Mouse (Mus musculus): Measurements from ENCODE around the gene Abca1. TPM values are rescaled to one million over a fixed set of nuclear protein-coding genes. Genes with fewer than 3 reads are reported as not detected.

Gene Abca1
- polyA plus RNA-seq, 1 experiment from 2014 or later = 4.4 TPM

- H3K36me3 ChIP-seq (ENCODE audit: control insufficient read depth, insufficient read depth, low read length) = peaks cover 49% of the 10 kb centered on the region
- peaks cover 12% of the 10 kb centered on the region for H3K9me3 ChIP-seq (ENCODE audit: control insufficient read depth, low read length)
- H3K27me3 ChIP-seq (replicated peaks; ENCODE audit: control insufficient read depth, insufficient read depth, low read length) = no peaks in the 10 kb centered on the region
- H3K9ac ChIP-seq (ENCODE audit: low read length) = no peak overlapping the region
- DNase-seq (ENCODE audit: low spot score) = no peak
- no peak for ATAC-seq (replicated peaks; ENCODE audit: low FRiP score, low TSS enrichment, low read depth)
- no peaks in the 10 kb centered on the region for H3K4me1 ChIP-seq (replicated peaks; ENCODE audit: control insufficient read depth, insufficient read depth, low read length)
- WGBS = 92% methylated on average over 3 of the region's 3 CpGs
- no peak overlapping the region for H3K4me3 ChIP-seq (ENCODE audit: low read depth, low read length)
- no peak overlapping the region for H3K27ac ChIP-seq (ENCODE audit: low read depth)
- H3K4me2 ChIP-seq (ENCODE audit: low read length) = no peak overlapping the region
Observed at GRCm38 (mm10) chr4:53015024-53015423, 144.7 kb downstream of the Abca1 start.

- no peak overlapping the region for H3K4me3 ChIP-seq (ENCODE audit: low read depth, low read length)
- H3K27ac ChIP-seq (ENCODE audit: low read depth) = no peak overlapping the region
- H3K36me3 ChIP-seq (ENCODE audit: control insufficient read depth, insufficient read depth, low read length) = peaks cover 43% of the 10 kb centered on the region
- H3K9ac ChIP-seq (ENCODE audit: low read length) = no peak overlapping the region
- ATAC-seq (replicated peaks; ENCODE audit: low FRiP score, low TSS enrichment, low read depth) = no peak
- peaks cover 12% of the 10 kb centered on the region for H3K9me3 ChIP-seq (ENCODE audit: control insufficient read depth, low read length)
- WGBS = 93% methylated on average over 7 of the region's 7 CpGs
- DNase-seq (ENCODE audit: low spot score) = no peak
- no peak overlapping the region for H3K4me2 ChIP-seq (ENCODE audit: low read length)
- H3K27me3 ChIP-seq (replicated peaks; ENCODE audit: control insufficient read depth, insufficient read depth, low read length) = no peaks in the 10 kb centered on the region
- H3K4me1 ChIP-seq (replicated peaks; ENCODE audit: control insufficient read depth, insufficient read depth, low read length) = no peaks in the 10 kb centered on the region
Observed at GRCm38 (mm10) chr4:53014421-53014820, 145.3 kb downstream of the Abca1 start.

- peak within 1 kb of the TSS; percentile 68 for H3K9ac ChIP-seq (ENCODE audit: low read length)
- H3K4me2 ChIP-seq (ENCODE audit: low read length) = peak within 1 kb of the TSS; percentile 68
- H3K36me3 ChIP-seq (ENCODE audit: control insufficient read depth, insufficient read depth, low read length) = peaks cover 23% of the 10 kb centered on the region
- peak; percentile 99 for DNase-seq (ENCODE audit: low spot score)
- peaks cover 7% of the 10 kb centered on the region for H3K9me3 ChIP-seq (ENCODE audit: control insufficient read depth, low read length)
- no peaks in the 10 kb centered on the region for H3K27me3 ChIP-seq (replicated peaks; ENCODE audit: control insufficient read depth, insufficient read depth, low read length)
- WGBS = under 1% methylated on average over 63 of the region's 63 CpGs
- peak within 1 kb of the TSS; percentile 71 for H3K4me3 ChIP-seq (ENCODE audit: low read depth, low read length)
- H3K27ac ChIP-seq (ENCODE audit: low read depth) = peak within 1 kb of the TSS; percentile 66
- peak; percentile 96 for ATAC-seq (replicated peaks; ENCODE audit: low FRiP score, low TSS enrichment, low read depth)
- no peaks in the 10 kb centered on the region for H3K4me1 ChIP-seq (replicated peaks; ENCODE audit: control insufficient read depth, insufficient read depth, low read length)
Observed at GRCm38 (mm10) chr4:53011732-53012361, 147.8 kb downstream of the Abca1 start, which contains the start of gene Nipsnap3b. Nipsnap3b (plus strand) TSS chr4:53011880.

- no peak overlapping the region for H3K4me3 ChIP-seq (ENCODE audit: low read depth, low read length)
- H3K9ac ChIP-seq (ENCODE audit: low read length) = no peak overlapping the region
- H3K36me3 ChIP-seq (ENCODE audit: control insufficient read depth, insufficient read depth, low read length) = peaks cover 8% of the 10 kb centered on the region; the same call in 1 of the 2 replicates
- DNase-seq (ENCODE audit: low spot score) (no peak), ATAC-seq (replicated peaks; ENCODE audit: low FRiP score, low TSS enrichment, low read depth) (no peak)
- no peaks in the 10 kb centered on the region for H3K9me3 ChIP-seq (ENCODE audit: control insufficient read depth, low read length)
- 85% methylated on average over 4 of the region's 4 CpGs for WGBS
- H3K4me1 ChIP-seq (replicated peaks; ENCODE audit: control insufficient read depth, insufficient read depth, low read length) = no peaks in the 10 kb centered on the region
- no peaks in the 10 kb centered on the region for H3K27me3 ChIP-seq (replicated peaks; ENCODE audit: control insufficient read depth, insufficient read depth, low read length)
- no peak overlapping the region for H3K4me2 ChIP-seq (ENCODE audit: low read length)
- no peak overlapping the region for H3K27ac ChIP-seq (ENCODE audit: low read depth)
Observed at GRCm38 (mm10) chr4:53009871-53010270, 149.8 kb downstream of the Abca1 start.

GRCm38 (mm10) chr4:53009183-53009582 lies 150.5 kb downstream of the Abca1 start:
- H3K4me3 ChIP-seq (ENCODE audit: low read depth, low read length) = no peak overlapping the region
- H3K27me3 ChIP-seq (replicated peaks; ENCODE audit: control insufficient read depth, insufficient read depth, low read length) = no peaks in the 10 kb centered on the region
- no peaks in the 10 kb centered on the region for H3K4me1 ChIP-seq (replicated peaks; ENCODE audit: control insufficient read depth, insufficient read depth, low read length)
- no peak overlapping the region for H3K4me2 ChIP-seq (ENCODE audit: low read length)
- H3K27ac ChIP-seq (ENCODE audit: low read depth) = no peak overlapping the region
- 0 out of 2 replicates have a peak, but pooled peaks cover 2% of the 10 kb centered on the region for H3K36me3 ChIP-seq (ENCODE audit: control insufficient read depth, insufficient read depth, low read length)
- no peak for DNase-seq (ENCODE audit: low spot score)
- WGBS = 70% methylated on average over 4 of the region's 4 CpGs
- H3K9ac ChIP-seq (ENCODE audit: low read length) = no peak overlapping the region
- no peaks in the 10 kb centered on the region for H3K9me3 ChIP-seq (ENCODE audit: control insufficient read depth, low read length)
- no peak for ATAC-seq (replicated peaks; ENCODE audit: low FRiP score, low TSS enrichment, low read depth)

- no peak overlapping the region for H3K4me2 ChIP-seq (ENCODE audit: low read length)
- H3K4me3 ChIP-seq (ENCODE audit: low read depth, low read length) = no peak overlapping the region
- ATAC-seq (replicated peaks; ENCODE audit: low FRiP score, low TSS enrichment, low read depth) = no peak
- H3K27ac ChIP-seq (ENCODE audit: low read depth) = no peak overlapping the region
- H3K27me3 ChIP-seq (replicated peaks; ENCODE audit: control insufficient read depth, insufficient read depth, low read length) = no peaks in the 10 kb centered on the region
- 69% methylated on average over 8 of the region's 8 CpGs for WGBS
- H3K9ac ChIP-seq (ENCODE audit: low read length) = no peak overlapping the region
- no peak for DNase-seq (ENCODE audit: low spot score)
- no peaks in the 10 kb centered on the region for H3K36me3 ChIP-seq (ENCODE audit: control insufficient read depth, insufficient read depth, low read length)
- H3K4me1 ChIP-seq (replicated peaks; ENCODE audit: control insufficient read depth, insufficient read depth, low read length) = no peaks in the 10 kb centered on the region
- H3K9me3 ChIP-seq (ENCODE audit: control insufficient read depth, low read length) = no peaks in the 10 kb centered on the region
Observed at GRCm38 (mm10) chr4:53000154-53000553, 159.5 kb downstream of the Abca1 start.

GRCm38 (mm10) chr4:52999449-52999848 lies 160.2 kb downstream of the Abca1 start:
- H3K27me3 ChIP-seq (replicated peaks; ENCODE audit: control insufficient read depth, insufficient read depth, low read length) = no peaks in the 10 kb centered on the region
- no peak overlapping the region for H3K9ac ChIP-seq (ENCODE audit: low read length)
- H3K4me3 ChIP-seq (ENCODE audit: low read depth, low read length) = no peak overlapping the region
- H3K36me3 ChIP-seq (ENCODE audit: control insufficient read depth, insufficient read depth, low read length) = no peaks in the 10 kb centered on the region
- WGBS = 94% methylated on average over 6 of the region's 6 CpGs
- no peak overlapping the region for H3K27ac ChIP-seq (ENCODE audit: low read depth)
- ATAC-seq (replicated peaks; ENCODE audit: low FRiP score, low TSS enrichment, low read depth) (no peak), DNase-seq (ENCODE audit: low spot score) (no peak)
- H3K4me1 ChIP-seq (replicated peaks; ENCODE audit: control insufficient read depth, insufficient read depth, low read length) = no peaks in the 10 kb centered on the region
- no peak overlapping the region for H3K4me2 ChIP-seq (ENCODE audit: low read length)
- H3K9me3 ChIP-seq (ENCODE audit: control insufficient read depth, low read length) = no peaks in the 10 kb centered on the region

GRCm38 (mm10) chr4:52989248-52989647 lies 170.4 kb downstream of the Abca1 start, which contains the start of gene Nipsnap3a:
Nipsnap3a (plus strand) TSS chr4:52989272.
- H3K36me3 ChIP-seq (ENCODE audit: control insufficient read depth, insufficient read depth, low read length) = no peaks in the 10 kb centered on the region
- H3K9ac ChIP-seq (ENCODE audit: low read length) = no peak within 1 kb of the TSS
- H3K4me2 ChIP-seq (ENCODE audit: low read length) = peak within 1 kb of the TSS; percentile 50
- H3K27ac ChIP-seq (ENCODE audit: low read depth) = no peak within 1 kb of the TSS
- DNase-seq (ENCODE audit: low spot score) = no peak
- peak; percentile 50; the same call in 1 of the 2 replicates for ATAC-seq (replicated peaks; ENCODE audit: low FRiP score, low TSS enrichment, low read depth)
- no peaks in the 10 kb centered on the region for H3K27me3 ChIP-seq (replicated peaks; ENCODE audit: control insufficient read depth, insufficient read depth, low read length)
- no peaks in the 10 kb centered on the region for H3K4me1 ChIP-seq (replicated peaks; ENCODE audit: control insufficient read depth, insufficient read depth, low read length)
- H3K4me3 ChIP-seq (ENCODE audit: low read depth, low read length) = peak within 1 kb of the TSS; percentile 18; the same call in 1 of the 2 replicates
- 31% methylated on average over 12 of the region's 12 CpGs for WGBS
- H3K9me3 ChIP-seq (ENCODE audit: control insufficient read depth, low read length) = no peaks in the 10 kb centered on the region

GRCm38 (mm10) chr4:52986266-52986665 lies 173.4 kb downstream of the Abca1 start:
- no peak for DNase-seq (ENCODE audit: low spot score)
- Histone ChIP-seq H3K36me3 (ENCODE audit: control insufficient read depth, insufficient read depth, low read length) (no peaks in the 10 kb centered on the region), H3K27ac (ENCODE audit: low read depth) (no peak overlapping the region), H3K27me3 (replicated peaks; ENCODE audit: control insufficient read depth, insufficient read depth, low read length) (no peaks in the 10 kb centered on the region), H3K9me3 (ENCODE audit: control insufficient read depth, low read length) (no peaks in the 10 kb centered on the region), H3K4me1 (replicated peaks; ENCODE audit: control insufficient read depth, insufficient read depth, low read length) (no peaks in the 10 kb centered on the region), H3K9ac (ENCODE audit: low read length) (no peak overlapping the region), H3K4me3 (ENCODE audit: low read depth, low read length) (no peak overlapping the region), H3K4me2 (ENCODE audit: low read length) (no peak overlapping the region)
- no peak for ATAC-seq (replicated peaks; ENCODE audit: low FRiP score, low TSS enrichment, low read depth)
- WGBS = 80% methylated on average over 2 of the region's 2 CpGs
